Mouse (Mus musculus) adrenal gland, postnatal 14 days (tissue): ENCODE measurements around the gene Acoxl. TPM values are rescaled to one million over a fixed set of nuclear protein-coding genes. Genes with fewer than 3 reads are reported as not detected.

ENCODE experiments used
- DNase-seq: peaks from one replicate; pipeline ENCODE4 v3.0.0; 2021; ENCODE audit warnings: mixed read lengths
- total RNA-seq: library from RNA; stranded (reverse); gene quantifications from 2 replicates; pipeline ENCODE4 v1.2.3, GENCODE M21; 2021

Gene Acoxl
- total RNA-seq, 1 experiment from 2014 or later = 0.48 TPM

DNA sequence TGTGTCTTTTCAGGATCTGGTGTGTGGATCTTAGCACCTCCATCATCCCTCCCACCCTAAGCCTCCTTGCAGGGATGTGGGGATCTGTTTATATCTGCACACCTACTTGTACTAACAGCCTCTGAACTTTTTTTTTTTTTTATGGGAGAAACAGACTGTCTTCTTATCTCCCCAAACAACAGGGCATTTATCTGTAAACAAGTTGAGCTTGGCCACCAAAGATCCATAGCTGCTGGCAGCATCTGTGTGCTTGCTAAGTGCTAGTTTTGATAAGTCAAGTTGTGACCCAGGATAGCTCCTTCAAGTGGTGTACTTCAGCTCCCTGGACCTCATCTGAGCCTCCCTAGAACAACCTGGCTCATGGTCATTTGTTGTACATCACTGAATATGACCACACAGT is 305.3 kb downstream of the Acoxl start:
- DNase-seq = no peak

- DNase-seq = no peak
Measured at GRCm38 (mm10) chr2:128145433-128145832, 306.8 kb downstream of the Acoxl start.

- DNase-seq = no peak
Measured at GRCm38 (mm10) chr2:128149596-128149995, 310.9 kb downstream of the Acoxl start.

DNA sequence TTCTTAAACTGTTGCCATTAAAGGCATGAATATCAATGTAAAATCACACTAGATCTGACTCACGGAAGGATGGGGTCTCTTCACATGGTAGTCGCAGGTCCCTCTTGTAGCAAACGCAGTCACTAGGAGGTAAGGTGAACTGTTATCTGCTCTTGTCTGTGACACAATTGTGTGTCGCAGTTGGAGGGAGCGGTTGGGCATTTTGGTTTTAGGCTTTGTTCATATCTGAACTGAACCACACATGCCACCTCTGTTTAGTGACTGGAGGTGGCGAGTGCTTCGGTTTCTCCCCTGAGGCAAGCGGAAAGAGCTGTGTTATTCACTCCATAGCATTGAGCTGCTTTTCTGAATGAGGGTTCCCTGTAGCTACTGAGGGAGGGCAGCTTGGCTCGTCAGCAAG is 313.5 kb downstream of the Acoxl start:
- no peak for DNase-seq

- no peak for DNase-seq
Measured at GRCm38 (mm10) chr2:128152845-128153550, 314.3 kb downstream of the Acoxl start.

DNA sequence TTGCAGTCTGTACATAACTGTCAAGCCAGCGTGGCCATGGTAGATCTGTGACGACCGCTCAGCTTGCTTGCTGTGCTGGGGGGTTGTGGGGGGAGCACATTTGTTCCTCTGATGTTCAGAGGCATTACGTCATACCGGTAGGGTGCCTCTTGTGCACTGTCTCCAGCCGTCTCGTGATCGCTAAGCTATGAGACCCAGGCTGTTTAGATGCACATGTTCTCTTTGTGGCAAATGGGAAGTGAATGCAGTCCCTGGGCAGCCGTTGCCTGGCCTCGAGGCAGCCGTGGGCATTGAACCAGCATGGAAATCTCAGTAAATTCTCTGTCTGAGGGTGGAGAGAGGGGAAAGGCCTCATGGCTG is 314.9 kb downstream of the Acoxl start:
- DNase-seq = no peak

- peak; percentile 74 for DNase-seq
Measured at GRCm38 (mm10) chr2:128155412-128156066, 316.9 kb downstream of the Acoxl start.

DNA sequence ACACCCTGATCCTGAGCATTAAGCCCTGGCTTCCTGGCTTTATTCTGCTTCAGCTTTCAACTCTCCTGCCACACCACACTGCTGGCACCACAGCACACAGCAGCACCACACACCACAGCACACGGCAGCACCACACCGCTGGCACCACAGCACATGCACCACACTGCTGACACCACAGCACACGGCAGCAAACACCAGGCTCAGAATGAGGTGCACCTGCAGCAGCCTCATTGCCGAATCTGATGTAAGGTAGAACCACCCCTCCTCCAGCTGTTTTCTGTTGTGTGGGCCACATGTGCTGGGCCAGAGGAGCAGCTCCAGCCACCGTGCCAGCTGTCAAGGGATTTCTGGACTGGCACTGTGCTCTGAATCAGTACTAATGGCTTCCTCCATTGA is 317.4 kb downstream of the Acoxl start:
- DNase-seq = no peak

- DNase-seq = no peak
Measured at GRCm38 (mm10) chr2:128156557-128157412, 318.1 kb downstream of the Acoxl start.

GRCm38 (mm10) chr2:128158734-128159410 is 320.2 kb downstream of the Acoxl start:
- DNase-seq = no peak

- no peak for DNase-seq
Measured at GRCm38 (mm10) chr2:128159619-128160125, 321.0 kb downstream of the Acoxl start.

- DNase-seq = no peak
Measured at GRCm38 (mm10) chr2:128163177-128163576, 324.5 kb downstream of the Acoxl start.

GRCm38 (mm10) chr2:128166623-128167423 is 328.1 kb downstream of the Acoxl start:
- DNase-seq = no peak

DNA sequence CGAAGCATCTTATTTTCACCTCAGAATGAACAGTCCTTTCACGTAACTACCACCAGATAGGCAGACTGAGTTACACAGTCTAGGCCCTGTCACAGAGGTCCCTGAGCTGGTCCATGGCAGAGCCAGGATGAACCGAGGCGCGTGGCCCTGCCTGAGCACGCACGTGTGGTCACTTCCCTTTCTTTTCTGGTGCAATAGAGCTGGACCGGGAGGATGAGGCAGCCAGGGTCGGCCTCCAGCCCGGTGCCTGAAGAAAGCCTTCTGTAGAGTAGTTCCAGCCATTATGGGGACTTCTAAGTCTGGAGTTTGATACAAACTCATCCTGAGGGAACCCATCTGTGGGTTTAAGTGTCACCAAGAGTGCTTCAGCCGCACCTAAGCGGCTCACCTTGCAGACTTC is 329.3 kb downstream of the Acoxl start:
- no peak for DNase-seq

DNA sequence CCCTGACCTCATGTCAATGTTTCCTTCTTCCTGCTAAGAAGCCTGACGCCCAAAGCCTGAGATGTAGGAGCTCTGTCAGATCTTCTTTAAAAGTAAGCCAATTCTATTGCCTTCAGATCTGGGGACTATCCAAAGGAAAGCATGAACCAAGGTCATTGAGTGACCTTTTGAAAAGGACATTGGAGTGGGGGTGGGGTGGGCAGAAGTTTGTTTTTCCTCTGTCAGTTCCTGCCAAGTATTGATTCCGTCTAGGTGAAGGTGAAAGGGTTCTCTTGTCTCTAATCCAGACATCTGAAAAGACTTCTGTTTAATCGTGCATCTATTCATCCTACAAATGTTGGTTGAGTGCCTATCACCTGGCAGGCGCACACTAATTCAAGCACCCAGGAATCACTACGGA is 330.8 kb downstream of the Acoxl start:
- no peak for DNase-seq

DNA sequence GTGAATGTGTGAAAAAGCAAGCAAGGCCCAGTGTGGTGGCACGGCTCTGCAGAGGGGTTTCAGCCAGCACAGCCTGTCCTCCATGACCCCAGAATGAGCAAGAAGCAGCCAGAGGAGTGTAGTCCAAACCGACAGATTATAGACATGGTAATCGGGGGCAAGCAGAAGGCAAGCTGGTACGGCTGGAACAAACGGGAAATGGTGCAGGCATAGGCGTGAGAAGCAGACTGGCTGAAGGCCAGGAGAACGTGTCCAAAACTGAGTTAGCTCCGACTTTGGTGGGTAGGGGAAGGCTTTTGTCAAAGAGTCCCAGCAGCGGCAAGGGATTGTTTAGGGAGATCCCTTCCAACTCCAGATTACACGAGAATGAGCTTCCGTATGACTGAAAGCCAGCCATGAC is 331.3 kb downstream of the Acoxl start:
- no peak for DNase-seq

DNA sequence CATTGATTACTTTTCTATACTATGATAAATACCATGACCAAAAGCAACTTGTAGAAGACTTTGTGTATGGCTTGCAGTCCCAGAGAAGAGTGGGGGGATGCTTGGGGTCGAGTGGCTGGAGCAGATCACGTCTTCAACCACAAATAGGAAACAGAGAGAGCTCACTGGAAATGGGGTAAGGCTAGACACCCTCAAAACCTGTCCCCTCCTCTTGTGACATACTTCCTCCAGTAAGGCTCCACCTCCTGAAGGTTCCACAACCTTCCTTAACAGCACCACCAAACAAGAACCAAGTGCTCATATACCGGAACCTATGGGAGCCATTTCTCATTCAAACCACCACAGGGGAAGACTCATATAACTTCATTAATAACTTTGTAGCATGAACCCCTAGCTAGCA is 331.9 kb downstream of the Acoxl start:
- DNase-seq = no peak

GRCm38 (mm10) chr2:128172266-128172665 is 333.6 kb downstream of the Acoxl start:
- DNase-seq = peak; percentile 71
